Mouse (Mus musculus) limb, embryonic 14.5 days (tissue): ENCODE data around the gene Prss57. TPM values are rescaled to one million over a fixed set of nuclear protein-coding genes. Genes with fewer than 3 reads are reported as not detected.

ENCODE experiments used
- ATAC-seq: fragments of 200-750 bp; cut with Nextera tagmentation; 2 replicates; pipeline ENCODE4 v1.8.0; 2017; ENCODE audit warnings: low read depth, moderate number of reproducible peaks, moderate TSS enrichment; ENCODE audit not compliant: low FRiP score
- DNase-seq: peaks from one replicate; pipeline ENCODE4 v3.0.0-alpha.2; 2015; ENCODE audit warnings: low spot score
- H3K27ac ChIP-seq: fragments of 300-500 bp; sonication (generic); replicated peaks from 2 replicates; pipeline ENCODE4 v1.5.1; 2014; ENCODE audit warnings: low read depth, mild to moderate bottlenecking, low read length, moderate library complexity, mixed read lengths
- H3K27me3 ChIP-seq: fragments of 300-500 bp; sonication (generic); 2 replicates; pipeline ENCODE4 v1.6.1; 2014; ENCODE audit warnings: low read length, mixed read lengths; ENCODE audit not compliant: control insufficient read depth, insufficient read depth
- H3K36me3 ChIP-seq: fragments of 300-500 bp; sonication (generic); 2 replicates; pipeline ENCODE4 v1.6.1; 2014; ENCODE audit warnings: mild to moderate bottlenecking, low read length, moderate library complexity, mixed read lengths; ENCODE audit not compliant: control insufficient read depth, insufficient read depth
- H3K4me1 ChIP-seq: fragments of 300-500 bp; sonication (generic); 2 replicates; pipeline ENCODE4 v1.6.1; 2014; ENCODE audit warnings: antibody characterized with exemption, low read length, mixed read lengths; ENCODE audit not compliant: control insufficient read depth, insufficient read depth
- H3K4me2 ChIP-seq: fragments of 300-500 bp; sonication (generic); replicated peaks from 2 replicates; pipeline ENCODE4 v1.6.1; 2014; ENCODE audit warnings: low read depth, mild to moderate bottlenecking, low read length, moderate library complexity; ENCODE audit not compliant: severe bottlenecking
- H3K4me3 ChIP-seq: fragments of 300-500 bp; sonication (generic); replicated peaks from 2 replicates; pipeline ENCODE4 v1.5.1; 2014; ENCODE audit warnings: low read length
- H3K9ac ChIP-seq: fragments of 300-500 bp; sonication (generic); 2 replicates; pipeline ENCODE4 v1.6.1; 2014; ENCODE audit warnings: mild to moderate bottlenecking, low read depth, low read length, moderate library complexity; ENCODE audit not compliant: severe bottlenecking
- H3K9me3 ChIP-seq: fragments of 300-500 bp; sonication (generic); 2 replicates; pipeline ENCODE4 v1.6.1; 2016; ENCODE audit warnings: low read length; ENCODE audit not compliant: control insufficient read depth
- POLR2A ChIP-seq: fragments of 200-500 bp; IDR thresholded peaks from 2 replicates; pipeline ENCODE4 v1.8.0; 2012; ENCODE audit warnings: inconsistent platforms, mild to moderate bottlenecking, moderate library complexity, borderline replicate concordance; ENCODE audit not compliant: insufficient read depth, insufficient read length; ENCODE audit errors: extremely low read depth
- WGBS: fragments of 180-500 bp; shearing (Covaris S2); extraction: QIAGEN DNeasy Blood & Tissue Kit; methylation state at CpG from one replicate; pipeline ENCODE4 v1.1.7; 2014; 5-methylcytosine and 5-hydroxymethylcytosine counted together
- polyA plus RNA-seq, 2 experiments: library from polyadenylated mRNA; depleted of rRNA in 1 of 2; stranded (reverse) in 1 of 2; unstranded in 1 of 2; fragments of >200 nt; fragmentation: Nextera tagmentation in 1 of 2; extraction: Ambion mirVana in 1 of 2; gene quantifications; 2 replicates each; pipeline versions ENCODE4 v1.2.1 to v1.2.3; 2012 to 2014

Prss57 gene
- polyA plus RNA-seq, 2 experiments, result 0.06 TPM; not detected in 1

GRCm38 (mm10) chr10:79797326-79797725 lies 6.6 kb upstream of the Prss57 start:
- Histone ChIP-seq H3K9me3 (no peaks in the 10 kb centered on the region), H3K27me3 (no peaks in the 10 kb centered on the region), H3K27ac (no peak overlapping the region), H3K9ac (no peak overlapping the region), H3K4me1 (peaks cover 14% of the 10 kb centered on the region), H3K36me3 (peaks cover 3% of the 10 kb centered on the region; the same call in 1 of the 2 replicates), H3K4me2 (no peak overlapping the region), H3K4me3 (no peak overlapping the region)
- WGBS, result 23% methylated on average over 15 of the region's 15 CpGs
- no peak for TF ChIP-seq POLR2A
- DNase-seq (no peak), ATAC-seq (no peak)

- 88% methylated on average over 3 of the region's 3 CpGs for WGBS
- no peaks in the 10 kb centered on the region for H3K9me3 ChIP-seq
- no peak for ATAC-seq
- TF ChIP-seq POLR2A, result no peak
- H3K4me2 ChIP-seq, result no peak overlapping the region
- H3K4me1 ChIP-seq, result peaks cover 9% of the 10 kb centered on the region
- H3K27ac ChIP-seq, result no peak overlapping the region
- H3K27me3 ChIP-seq, result no peaks in the 10 kb centered on the region
- H3K36me3 ChIP-seq, result peaks cover 3% of the 10 kb centered on the region; the same call in 1 of the 2 replicates
- no peak overlapping the region for H3K4me3 ChIP-seq
- no peak overlapping the region for H3K9ac ChIP-seq
- DNase-seq, result no peak
Observed at GRCm38 (mm10) chr10:79795905-79796304, 5.1 kb upstream of the Prss57 start.

GRCm38 (mm10) chr10:79794491-79794931 lies 3.8 kb upstream of the Prss57 start:
- peak overlapping the region; percentile 85 for H3K9ac ChIP-seq
- no peak for TF ChIP-seq POLR2A
- H3K36me3 ChIP-seq, result peaks cover 3% of the 10 kb centered on the region; the same call in 1 of the 2 replicates
- 11% methylated on average over 10 of the region's 10 CpGs for WGBS
- 0 out of 2 replicates have a peak, but pooled peaks have one; percentile 21 for ATAC-seq
- H3K27ac ChIP-seq, result peak overlapping the region; percentile 6; the same call in 1 of the 2 replicates
- no peaks in the 10 kb centered on the region for H3K27me3 ChIP-seq
- H3K4me1 ChIP-seq, result peaks cover 9% of the 10 kb centered on the region
- no peak for DNase-seq
- peak overlapping the region; percentile 76 for H3K4me3 ChIP-seq
- no peaks in the 10 kb centered on the region for H3K9me3 ChIP-seq
- H3K4me2 ChIP-seq, result peak overlapping the region; percentile 85

- H3K4me1 ChIP-seq, result peaks cover 9% of the 10 kb centered on the region
- H3K27me3 ChIP-seq, result no peaks in the 10 kb centered on the region
- 0 out of 2 replicates have a peak, but pooled peaks have one; percentile 5 for TF ChIP-seq POLR2A
- H3K9me3 ChIP-seq, result no peaks in the 10 kb centered on the region
- 3% methylated on average over 22 of the region's 38 CpGs for WGBS
- peak overlapping the region; percentile 85 for H3K4me2 ChIP-seq
- peak overlapping the region; percentile 76 for H3K4me3 ChIP-seq
- peaks cover 3% of the 10 kb centered on the region; the same call in 1 of the 2 replicates for H3K36me3 ChIP-seq
- H3K27ac ChIP-seq, result peak overlapping the region; percentile 72
- DNase-seq, result peak; percentile 30
- peak; percentile 1 for ATAC-seq
- H3K9ac ChIP-seq, result peak overlapping the region; percentile 85
Observed at GRCm38 (mm10) chr10:79793738-79794490, 3.2 kb upstream of the Prss57 start.

GRCm38 (mm10) chr10:79793051-79793737 lies 2.4 kb upstream of the Prss57 start, which contains the start of gene Palm:
Gene Palm (plus strand): TSS chr10:79793572.
- DNase-seq (peak; percentile 78), ATAC-seq (peak; percentile 56)
- WGBS, result 10% methylated on average over 27 of the region's 51 CpGs
- peaks cover 9% of the 10 kb centered on the region for H3K4me1 ChIP-seq
- no peaks in the 10 kb centered on the region for H3K9me3 ChIP-seq
- peak within 1 kb of the TSS; percentile 85 for H3K4me2 ChIP-seq
- peak within 1 kb of the TSS; percentile 85 for H3K9ac ChIP-seq
- TF ChIP-seq POLR2A, result 0 out of 2 replicates have a peak, but pooled peaks have one; percentile 13
- 0 out of 2 replicates have a peak, but pooled peaks cover 3% of the 10 kb centered on the region for H3K36me3 ChIP-seq
- H3K27ac ChIP-seq, result peak within 1 kb of the TSS; percentile 72
- H3K27me3 ChIP-seq, result no peaks in the 10 kb centered on the region
- H3K4me3 ChIP-seq, result peak within 1 kb of the TSS; percentile 76
